Mouse (Mus musculus): ENCODE measurements around the gene Sdk2. TPM values are rescaled to one million over a fixed set of nuclear protein-coding genes. Genes with fewer than 3 reads are reported as not detected.

The Sdk2 gene
- polyA plus RNA-seq, 1 experiment from 2014 or later, result 0.66 TPM

GRCm38 (mm10) chr11:113751484-113752084, 315.3 kb downstream of the Sdk2 start, which contains the start of gene Cdc42ep4:
Gene Cdc42ep4, minus strand, starts transcription at chr11:113751881.
- Histone ChIP-seq H3K4me2 (replicated peaks; ENCODE audit: low read depth) (peak within 1 kb of the TSS; percentile 87), H3K9me3 (ENCODE audit: control insufficient read depth) (no peaks in the 10 kb centered on the region), H3K27me3 (replicated peaks; ENCODE audit: control insufficient read depth, insufficient read depth, low read length) (no peaks in the 10 kb centered on the region), H3K9ac (ENCODE audit: low read depth, low read length) (peak within 1 kb of the TSS; percentile 69), H3K36me3 (ENCODE audit: control insufficient read depth, insufficient read depth) (no peaks in the 10 kb centered on the region), H3K4me3 (ENCODE audit: low read depth, low read length) (peak within 1 kb of the TSS; percentile 69), H3K27ac (ENCODE audit: low read depth, low read length) (peak within 1 kb of the TSS; percentile 87), H3K4me1 (replicated peaks; ENCODE audit: control insufficient read depth, insufficient read depth, low read length) (peaks cover 17% of the 10 kb centered on the region; the same call in 1 of the 2 replicates)
- TF ChIP-seq CTCF (IDR thresholded peaks at IDR 0.05; ENCODE audit: low read depth), result no peak
- 0% methylated on average over 44 of the region's 44 CpGs for WGBS
- peak; percentile 61 for ATAC-seq

- Histone ChIP-seq H3K27ac (ENCODE audit: low read depth, low read length) (peak overlapping the region; percentile 87), H3K9ac (ENCODE audit: low read depth, low read length) (peak overlapping the region; percentile 69), H3K4me2 (replicated peaks; ENCODE audit: low read depth) (peak overlapping the region; percentile 87), H3K9me3 (ENCODE audit: control insufficient read depth) (no peaks in the 10 kb centered on the region), H3K4me1 (replicated peaks; ENCODE audit: control insufficient read depth, insufficient read depth, low read length) (peaks cover 17% of the 10 kb centered on the region; the same call in 1 of the 2 replicates), H3K27me3 (replicated peaks; ENCODE audit: control insufficient read depth, insufficient read depth, low read length) (no peaks in the 10 kb centered on the region), H3K36me3 (ENCODE audit: control insufficient read depth, insufficient read depth) (no peaks in the 10 kb centered on the region; the same call in 1 of the 2 replicates), H3K4me3 (ENCODE audit: low read depth, low read length) (peak overlapping the region; percentile 69)
- peak; percentile 76 for ATAC-seq
- WGBS, result under 1% methylated on average over 65 of the region's 67 CpGs
- TF ChIP-seq CTCF (IDR thresholded peaks at IDR 0.05; ENCODE audit: low read depth), result peak; percentile 78
Measured at GRCm38 (mm10) chr11:113750571-113751483, 316.0 kb downstream of the Sdk2 start.

- Histone ChIP-seq H3K27ac (ENCODE audit: low read depth, low read length) (peak overlapping the region; percentile 87), H3K4me1 (replicated peaks; ENCODE audit: control insufficient read depth, insufficient read depth, low read length) (peaks cover 17% of the 10 kb centered on the region; the same call in 1 of the 2 replicates), H3K9me3 (ENCODE audit: control insufficient read depth) (no peaks in the 10 kb centered on the region), H3K4me3 (ENCODE audit: low read depth, low read length) (peak overlapping the region; percentile 69), H3K27me3 (replicated peaks; ENCODE audit: control insufficient read depth, insufficient read depth, low read length) (no peaks in the 10 kb centered on the region), H3K36me3 (ENCODE audit: control insufficient read depth, insufficient read depth) (no peaks in the 10 kb centered on the region; the same call in 1 of the 2 replicates), H3K4me2 (replicated peaks; ENCODE audit: low read depth) (peak overlapping the region; percentile 87), H3K9ac (ENCODE audit: low read depth, low read length) (peak overlapping the region; percentile 69)
- no peak for TF ChIP-seq CTCF (IDR thresholded peaks at IDR 0.05; ENCODE audit: low read depth)
- peak; percentile 64 for ATAC-seq
- 4% methylated on average over 9 of the region's 9 CpGs for WGBS
Measured at GRCm38 (mm10) chr11:113749749-113750351, 317.0 kb downstream of the Sdk2 start.

GRCm38 (mm10) chr11:113748797-113749521, 317.9 kb downstream of the Sdk2 start:
- Histone ChIP-seq H3K27ac (ENCODE audit: low read depth, low read length) (peak overlapping the region; percentile 87), H3K36me3 (ENCODE audit: control insufficient read depth, insufficient read depth) (no peaks in the 10 kb centered on the region; the same call in 1 of the 2 replicates), H3K27me3 (replicated peaks; ENCODE audit: control insufficient read depth, insufficient read depth, low read length) (no peaks in the 10 kb centered on the region), H3K4me3 (ENCODE audit: low read depth, low read length) (peak overlapping the region; percentile 69), H3K4me2 (replicated peaks; ENCODE audit: low read depth) (peak overlapping the region; percentile 87), H3K4me1 (replicated peaks; ENCODE audit: control insufficient read depth, insufficient read depth, low read length) (peaks cover 17% of the 10 kb centered on the region; the same call in 1 of the 2 replicates), H3K9me3 (ENCODE audit: control insufficient read depth) (no peaks in the 10 kb centered on the region), H3K9ac (ENCODE audit: low read depth, low read length) (peak overlapping the region; percentile 69)
- peak; percentile 3; the same call in 1 of the 2 replicates for ATAC-seq
- no peak for TF ChIP-seq CTCF (IDR thresholded peaks at IDR 0.05; ENCODE audit: low read depth)
- WGBS, result 3% methylated on average over 21 of the region's 21 CpGs

GRCm38 (mm10) chr11:113747725-113748380, 319.0 kb downstream of the Sdk2 start:
- TF ChIP-seq CTCF (IDR thresholded peaks at IDR 0.05; ENCODE audit: low read depth), result no peak
- Histone ChIP-seq H3K4me1 (replicated peaks; ENCODE audit: control insufficient read depth, insufficient read depth, low read length) (peaks cover 17% of the 10 kb centered on the region; the same call in 1 of the 2 replicates), H3K9ac (ENCODE audit: low read depth, low read length) (peak overlapping the region; percentile 69; the same call in 1 of the 2 replicates), H3K4me3 (ENCODE audit: low read depth, low read length) (peak overlapping the region; percentile 69; the same call in 1 of the 2 replicates), H3K36me3 (ENCODE audit: control insufficient read depth, insufficient read depth) (no peaks in the 10 kb centered on the region; the same call in 1 of the 2 replicates), H3K4me2 (replicated peaks; ENCODE audit: low read depth) (peak overlapping the region; percentile 87), H3K27ac (ENCODE audit: low read depth, low read length) (peak overlapping the region; percentile 87), H3K9me3 (ENCODE audit: control insufficient read depth) (no peaks in the 10 kb centered on the region), H3K27me3 (replicated peaks; ENCODE audit: control insufficient read depth, insufficient read depth, low read length) (no peaks in the 10 kb centered on the region)
- no peak for ATAC-seq
- 58% methylated on average over 11 of the region's 11 CpGs for WGBS
